Mouse (Mus musculus) C2C12 (cell line): ENCODE results near the gene Def6.

Experiments
- CEBPB ChIP-seq: IDR thresholded peaks from one replicate; pipeline ENCODE4 v1.6.1; 2011; ENCODE audit warnings: low read depth, mild to moderate bottlenecking, control low read depth, moderate library complexity
- CTCF ChIP-seq: IDR thresholded peaks from one replicate; pipeline ENCODE4 v1.5.1; 2011; ENCODE audit not compliant: control insufficient read depth, insufficient read depth, insufficient read length
- FOSL1 ChIP-seq: IDR thresholded peaks from one replicate; pipeline ENCODE4 v1.8.0; 2011; ENCODE audit warnings: mild to moderate bottlenecking, low read length; ENCODE audit not compliant: poor library complexity, insufficient read depth, severe bottlenecking
- MAX ChIP-seq: IDR thresholded peaks from one replicate; pipeline ENCODE4 v1.6.1; 2011; ENCODE audit warnings: mild to moderate bottlenecking, control low read depth
- MYOD1 ChIP-seq: IDR thresholded peaks from one replicate; pipeline ENCODE4 v1.6.1; 2011; ENCODE audit warnings: low read depth; ENCODE audit not compliant: control insufficient read depth, insufficient read length
- MYOG ChIP-seq: IDR thresholded peaks from one replicate; pipeline ENCODE4 v1.6.1; 2011; ENCODE audit not compliant: control insufficient read depth, insufficient read length; ENCODE audit errors: extremely low read depth
- USF1 ChIP-seq: IDR thresholded peaks from one replicate; pipeline ENCODE4 v1.6.1; 2011; ENCODE audit warnings: low read depth, mild to moderate bottlenecking, control low read depth, moderate library complexity

GRCm38 (mm10) chr17:28253216-28253615, 45.6 kb downstream of the Def6 start:
- TF ChIP-seq CTCF (no peak), MAX (no peak), MYOG (no peak), CEBPB (no peak), USF1 (no peak), MYOD1 (peak; percentile 60), FOSL1 (no peak)
